Mouse (Mus musculus) forebrain, postnatal 0 days (tissue): ENCODE measurements around the gene Disc1. TPM values are rescaled to one million over a fixed set of nuclear protein-coding genes. Genes with fewer than 3 reads are reported as not detected.

Experiments used
- ATAC-seq: fragments of 200-750 bp; cut with Nextera tagmentation; 2 replicates; pipeline ENCODE4 v1.8.0; 2017; ENCODE audit warnings: mild to moderate bottlenecking, moderate library complexity
- DNase-seq: peaks from one replicate; pipeline ENCODE4 v3.0.0-alpha.2; 2015
- H3K27ac ChIP-seq: fragments of 300-500 bp; sonication (generic); 2 replicates; pipeline ENCODE4 v1.5.1; 2014; ENCODE audit warnings: low read depth, mild to moderate bottlenecking, antibody characterized with exemption, low read length, moderate library complexity, mixed read lengths
- H3K27me3 ChIP-seq: fragments of 300-500 bp; sonication (generic); 2 replicates; pipeline ENCODE4 v1.6.1; 2014; ENCODE audit warnings: mild to moderate bottlenecking, low read length, mixed read lengths; ENCODE audit not compliant: insufficient read depth
- H3K36me3 ChIP-seq: fragments of 300-500 bp; sonication (generic); 2 replicates; pipeline ENCODE4 v1.6.1; 2014; ENCODE audit warnings: mild to moderate bottlenecking, moderate library complexity; ENCODE audit not compliant: insufficient read depth
- H3K4me1 ChIP-seq: fragments of 300-500 bp; sonication (generic); 2 replicates; pipeline ENCODE4 v1.6.1; 2014; ENCODE audit warnings: antibody characterized with exemption; ENCODE audit not compliant: insufficient read depth
- H3K4me2 ChIP-seq: fragments of 300-500 bp; sonication (generic); 2 replicates; pipeline ENCODE4 v1.6.1; 2014; ENCODE audit warnings: low read depth, mild to moderate bottlenecking, moderate library complexity
- H3K4me3 ChIP-seq: fragments of 300-500 bp; sonication (generic); 2 replicates; pipeline ENCODE4 v1.5.1; 2014; ENCODE audit warnings: low read depth, low read length, mixed read lengths
- H3K9ac ChIP-seq: fragments of 300-500 bp; sonication (generic); 2 replicates; pipeline ENCODE4 v1.6.1; 2014; ENCODE audit warnings: mild to moderate bottlenecking
- H3K9me3 ChIP-seq: fragments of 300-500 bp; sonication (generic); 2 replicates; pipeline ENCODE4 v1.6.1; 2016; ENCODE audit warnings: low read length
- CTCF ChIP-seq: sonication (generic); IDR thresholded peaks from 2 replicates; pipeline ENCODE4 v1.5.1; 2016; ENCODE audit warnings: antibody characterized with exemption, control low read depth, low read depth
- WGBS: fragments of 180-500 bp; shearing (Covaris S2); extraction: QIAGEN DNeasy Blood & Tissue Kit; methylation state at CpG from one replicate; pipeline ENCODE4 v1.1.7; 2014; 5-methylcytosine and 5-hydroxymethylcytosine counted together
- polyA plus RNA-seq: library from polyadenylated mRNA; unstranded; fragments of >200 nt; fragmentation: Nextera tagmentation; extraction: Ambion mirVana; gene quantifications from 2 replicates; pipeline ENCODE4 v1.2.1, GENCODE M21; 2015
- total RNA-seq: library from RNA; depleted of rRNA; stranded (reverse); fragments of >200 nt; gene quantifications from 2 replicates; pipeline ENCODE4 v1.2.3, GENCODE M21; 2014

Gene Disc1
- total and polyA plus RNA-seq, 2 experiments from 2014 or later: 0.73 to 6.4 TPM

DNA sequence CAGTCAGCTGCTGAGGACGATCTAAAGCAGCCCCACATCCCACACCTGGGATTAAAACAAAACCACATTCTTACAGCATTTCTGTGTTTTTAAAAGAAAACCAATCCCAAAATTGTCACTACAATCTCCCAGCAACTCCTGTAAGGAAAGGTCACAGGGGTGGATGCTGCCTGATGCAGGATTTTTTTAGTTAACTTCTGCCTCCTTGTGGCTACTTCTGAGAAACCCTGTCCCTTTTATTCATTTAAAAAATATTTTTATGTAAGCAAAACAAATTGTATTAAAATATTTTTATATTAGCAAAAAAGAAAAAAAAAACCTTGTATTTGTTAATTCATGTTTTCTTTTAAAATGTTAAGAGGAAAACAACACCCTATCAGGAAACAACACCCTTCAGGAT, 8.2 kb upstream of the Disc1 start:
- TF ChIP-seq CTCF: no peak
- Histone ChIP-seq H3K4me2 (no peak overlapping the region), H3K9me3 (no peaks in the 10 kb centered on the region)

DNA sequence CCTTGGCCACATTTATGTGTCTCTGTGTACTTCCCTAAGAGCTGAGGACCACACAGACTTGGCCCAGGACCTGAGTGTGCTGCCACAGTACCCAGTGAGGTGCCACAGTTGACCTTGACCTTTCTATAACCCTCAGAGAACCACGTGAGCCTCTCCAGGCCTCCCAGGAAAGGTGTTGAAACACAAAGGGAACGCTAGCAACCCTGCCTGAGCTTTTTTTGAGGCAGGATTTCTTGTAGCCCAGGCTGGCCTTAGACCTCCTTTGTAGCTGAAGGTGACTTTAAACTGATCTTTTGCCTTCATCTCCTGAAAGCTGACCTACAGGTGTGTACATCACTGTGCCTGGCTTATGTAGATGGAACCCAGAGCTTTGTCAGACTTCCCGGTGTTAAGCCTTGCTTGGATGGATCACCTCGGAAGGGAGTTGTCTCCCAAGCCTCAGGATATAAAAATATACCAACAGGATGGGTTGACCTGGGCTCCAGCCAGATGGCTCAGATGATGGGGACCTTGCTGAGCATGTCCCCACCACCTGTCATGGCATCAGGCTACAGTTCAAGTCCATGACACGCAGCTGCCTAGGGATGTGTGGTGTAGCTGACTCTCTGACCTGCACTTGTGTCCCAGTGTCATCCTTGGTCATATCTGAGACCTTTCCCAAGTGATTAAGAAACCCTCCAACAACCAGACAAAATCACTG, 4.8 kb upstream of the Disc1 start:
- H3K36me3 ChIP-seq: no peaks in the 10 kb centered on the region
- no peaks in the 10 kb centered on the region for H3K9me3 ChIP-seq
- no peaks in the 10 kb centered on the region for H3K4me1 ChIP-seq
- H3K27ac ChIP-seq: no peak overlapping the region
- no peak overlapping the region for H3K4me3 ChIP-seq
- TF ChIP-seq CTCF: no peak
- H3K27me3 ChIP-seq: peaks cover 8% of the 10 kb centered on the region; the same call in 1 of the 2 replicates
- H3K9ac ChIP-seq: no peak overlapping the region
- H3K4me2 ChIP-seq: no peak overlapping the region
- DNase-seq: no peak
- ATAC-seq: no peak
- 65% methylated on average over 5 of the region's 5 CpGs for WGBS

More for the DNA sequence above, 8.2 kb upstream of the Disc1 start:
- no peaks in the 10 kb centered on the region for H3K4me1 ChIP-seq
- no peak overlapping the region for H3K4me3 ChIP-seq
- WGBS: 97% methylated on average over 1 of the region's 1 CpGs
- H3K9ac ChIP-seq: no peak overlapping the region
- no peaks in the 10 kb centered on the region for H3K36me3 ChIP-seq
- DNase-seq: no peak
- no peaks in the 10 kb centered on the region for H3K27me3 ChIP-seq
- ATAC-seq: no peak
- H3K27ac ChIP-seq: no peak overlapping the region

DNA sequence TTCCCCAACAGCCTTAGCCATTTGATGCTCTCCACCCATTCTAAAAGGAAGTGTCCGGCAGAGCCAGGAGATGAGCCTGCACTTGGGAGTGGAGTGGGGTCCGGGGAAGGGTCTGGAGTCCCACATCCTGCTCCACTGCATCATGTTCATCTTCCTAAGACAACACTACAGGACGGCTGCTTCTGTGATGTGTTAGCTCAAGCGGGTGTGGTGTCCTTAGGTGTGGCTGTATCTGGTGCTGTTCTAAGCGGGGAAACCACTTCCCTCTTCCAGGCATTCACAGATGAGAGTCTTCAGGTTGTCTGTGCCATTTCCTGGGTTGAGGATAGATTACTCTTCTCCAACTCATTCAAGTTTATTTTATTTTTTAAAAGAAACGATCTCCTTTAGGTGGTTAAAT, 4.2 kb upstream of the Disc1 start:
- no peak for TF ChIP-seq CTCF
- WGBS: 85% methylated on average over 6 of the region's 6 CpGs

DNA sequence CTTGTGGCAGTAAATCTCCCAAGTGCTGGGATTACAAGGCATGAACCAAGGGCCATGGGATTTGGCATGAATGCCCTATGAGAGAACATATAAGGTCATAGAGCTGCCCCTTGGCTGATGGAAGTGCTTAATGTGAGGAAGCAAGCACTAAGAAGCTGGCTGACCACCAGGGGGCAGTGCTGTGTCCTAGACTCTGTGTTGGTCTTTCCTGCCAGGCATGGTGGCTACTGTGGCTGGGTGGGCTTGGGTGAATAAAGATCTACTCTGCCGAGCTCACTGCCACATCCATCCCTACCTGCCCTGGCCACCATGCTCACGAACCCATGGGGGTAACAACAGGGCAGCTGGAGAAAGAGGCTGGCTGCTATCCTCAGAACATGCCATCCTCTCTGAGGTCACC, 2.0 kb upstream of the Disc1 start:
- peak; percentile 82 for TF ChIP-seq CTCF
- Histone ChIP-seq H3K4me1 (no peaks in the 10 kb centered on the region), H3K9me3 (no peaks in the 10 kb centered on the region), H3K4me3 (no peak overlapping the region), H3K9ac (no peak overlapping the region), H3K4me2 (no peak overlapping the region), H3K27ac (no peak overlapping the region), H3K27me3 (peaks cover 22% of the 10 kb centered on the region), H3K36me3 (no peaks in the 10 kb centered on the region)
- ATAC-seq: peak; percentile 49; the same call in 1 of the 2 replicates
- 34% methylated on average over 2 of the region's 2 CpGs for WGBS
- DNase-seq: peak; percentile 78

More for the DNA sequence above, 4.2 kb upstream of the Disc1 start:
- no peaks in the 10 kb centered on the region for H3K9me3 ChIP-seq
- no peak overlapping the region for H3K4me3 ChIP-seq
- no peak overlapping the region for H3K9ac ChIP-seq
- no peak for ATAC-seq
- peaks cover 12% of the 10 kb centered on the region; the same call in 1 of the 2 replicates for H3K27me3 ChIP-seq
- no peak for DNase-seq
- H3K4me1 ChIP-seq: no peaks in the 10 kb centered on the region
- H3K4me2 ChIP-seq: no peak overlapping the region
- no peak overlapping the region for H3K27ac ChIP-seq
- H3K36me3 ChIP-seq: no peaks in the 10 kb centered on the region

DNA sequence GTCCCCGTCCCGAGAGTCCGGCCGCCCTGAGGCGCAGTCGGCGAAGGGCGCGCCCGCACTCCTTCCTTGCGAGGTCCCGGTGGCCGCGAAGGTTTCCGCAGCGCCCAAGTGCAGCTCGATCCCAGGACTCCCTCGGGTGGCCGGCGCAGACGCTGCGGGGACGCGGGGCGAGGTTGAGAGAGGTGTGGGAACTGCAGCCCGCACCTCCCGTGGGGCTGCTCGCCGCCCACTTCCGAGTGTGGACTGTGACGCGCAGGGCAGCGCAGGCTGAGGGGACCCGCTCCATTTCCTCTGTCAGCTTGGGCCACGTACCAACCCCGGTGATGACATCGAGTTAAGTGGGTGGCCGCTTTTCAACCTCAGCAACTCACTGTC, 428 bp downstream of the Disc1 start:
- DNase-seq (no peak), ATAC-seq (peak; percentile 64)
- Histone ChIP-seq H3K27ac (peak overlapping the region; percentile 71; the same call in 1 of the 2 replicates), H3K4me3 (peak overlapping the region; percentile 59), H3K27me3 (peaks cover 22% of the 10 kb centered on the region), H3K4me1 (no peaks in the 10 kb centered on the region), H3K9me3 (no peaks in the 10 kb centered on the region), H3K36me3 (no peaks in the 10 kb centered on the region), H3K4me2 (peak overlapping the region; percentile 97), H3K9ac (peak overlapping the region; percentile 62)
- WGBS: 2% methylated on average over 37 of the region's 38 CpGs
- TF ChIP-seq CTCF: 0 out of 2 replicates have a peak, but pooled peaks have one; percentile 1

DNA sequence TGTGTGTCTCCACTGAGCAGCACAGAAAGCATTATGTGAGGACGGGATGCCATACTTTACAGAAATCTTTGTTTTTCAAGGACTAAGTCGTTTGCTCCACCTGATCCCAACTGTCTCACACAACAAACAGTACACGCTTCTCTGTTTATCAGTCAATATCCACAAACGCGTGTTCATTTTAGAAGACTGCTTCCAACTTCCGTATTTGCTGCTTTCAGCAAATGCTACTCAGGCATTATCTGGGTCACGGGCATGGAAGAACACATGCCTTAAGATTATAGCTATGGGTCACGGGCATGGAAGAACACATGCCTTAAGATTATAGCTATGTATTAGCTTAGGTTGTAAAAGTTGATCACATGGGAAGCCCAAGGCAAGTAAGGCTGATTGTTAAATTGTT, 6.9 kb downstream of the Disc1 start:
- 87% methylated on average over 8 of the region's 8 CpGs for WGBS
- ATAC-seq: no peak
- H3K36me3 ChIP-seq: no peaks in the 10 kb centered on the region
- no peaks in the 10 kb centered on the region for H3K27me3 ChIP-seq
- no peak overlapping the region for H3K4me2 ChIP-seq
- H3K4me1 ChIP-seq: no peaks in the 10 kb centered on the region
- DNase-seq: no peak
- H3K4me3 ChIP-seq: no peak overlapping the region
- no peak for TF ChIP-seq CTCF
- no peak overlapping the region for H3K9ac ChIP-seq
- H3K27ac ChIP-seq: no peak overlapping the region
- no peaks in the 10 kb centered on the region for H3K9me3 ChIP-seq

DNA sequence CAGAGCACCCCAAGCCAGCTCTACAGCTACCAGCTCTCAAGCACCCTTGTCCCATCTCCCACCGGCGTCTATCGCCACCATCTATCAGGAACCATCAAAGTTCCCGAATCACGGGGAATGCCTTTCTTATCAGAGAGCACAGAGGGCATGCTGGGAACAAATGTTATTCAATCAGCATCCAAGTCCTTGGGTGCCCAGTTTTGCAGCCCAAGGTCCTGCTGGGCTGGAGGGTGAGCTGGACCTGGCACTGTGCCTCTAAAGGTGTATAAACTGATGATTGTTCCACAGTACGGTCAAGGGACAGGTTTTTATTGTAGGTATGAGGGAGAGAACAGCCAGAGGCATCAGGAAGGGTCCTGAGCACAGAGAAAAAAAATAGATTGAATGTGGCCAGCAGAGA, 11.6 kb downstream of the Disc1 start:
- WGBS: 91% methylated on average over 6 of the region's 6 CpGs
- DNase-seq (no peak), ATAC-seq (no peak)
- H3K4me1 ChIP-seq: no peaks in the 10 kb centered on the region
- H3K27me3 ChIP-seq: no peaks in the 10 kb centered on the region
- H3K9ac ChIP-seq: no peak overlapping the region
- no peaks in the 10 kb centered on the region for H3K36me3 ChIP-seq
- H3K4me2 ChIP-seq: no peak overlapping the region
- no peak for TF ChIP-seq CTCF
- H3K27ac ChIP-seq: no peak overlapping the region
- no peak overlapping the region for H3K4me3 ChIP-seq
- H3K9me3 ChIP-seq: no peaks in the 10 kb centered on the region
